Mouse (Mus musculus): ENCODE measurements around the gene Ahcyl2.
"Not testable (repeated sequence)": the region's sequence is repeated elsewhere in the genome, so short reads cannot be mapped to it uniquely, and the experiment has no call there.

Gene Ahcyl2

DNA sequence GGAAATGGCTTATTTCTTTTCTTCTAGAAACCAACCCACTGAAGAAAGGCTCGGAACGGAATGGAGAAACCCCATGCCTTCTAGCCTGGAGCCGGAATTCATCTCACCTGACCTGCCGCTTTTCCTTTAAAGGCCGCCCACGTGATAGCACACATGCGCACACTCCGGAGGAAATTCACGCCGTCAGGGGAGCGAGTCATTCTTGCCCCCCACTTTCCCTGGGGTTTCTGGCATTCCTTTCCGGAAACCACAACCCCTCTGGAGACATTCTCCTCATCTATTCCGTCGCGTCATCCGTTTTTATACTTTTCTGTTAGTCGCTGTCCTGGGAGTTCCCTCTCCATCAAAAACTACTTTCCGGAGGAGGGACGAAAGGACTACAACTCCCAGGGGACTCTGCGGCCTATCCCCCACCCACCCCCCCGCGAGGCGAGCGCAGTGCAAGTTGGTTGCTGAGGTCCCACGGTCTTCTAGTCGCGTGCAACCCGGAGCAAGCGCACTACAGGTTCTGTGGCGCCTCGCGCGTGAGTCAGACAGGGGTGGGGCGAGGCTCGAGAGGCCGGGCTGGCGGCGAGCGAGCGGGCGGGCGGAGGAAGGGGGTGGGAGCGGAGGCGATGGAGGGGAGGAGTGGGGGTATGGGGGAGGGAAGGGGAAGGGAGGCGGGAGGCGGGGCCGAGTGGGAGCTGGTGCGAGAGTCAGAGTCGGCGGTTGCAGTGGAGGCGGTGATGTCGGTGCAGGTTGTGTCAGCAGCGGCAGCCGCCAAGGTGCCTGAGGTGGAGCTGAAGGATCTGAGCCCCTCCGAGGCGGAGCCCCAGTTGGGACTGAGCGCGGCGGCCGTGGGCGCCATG is at the start of gene Ahcyl2:
Ahcyl2 (plus strand) TSS at position 199 of the 848 bp plus-strand sequence.
- peak; percentile 97 for DNase-seq (ENCODE audit: low spot score)

DNA sequence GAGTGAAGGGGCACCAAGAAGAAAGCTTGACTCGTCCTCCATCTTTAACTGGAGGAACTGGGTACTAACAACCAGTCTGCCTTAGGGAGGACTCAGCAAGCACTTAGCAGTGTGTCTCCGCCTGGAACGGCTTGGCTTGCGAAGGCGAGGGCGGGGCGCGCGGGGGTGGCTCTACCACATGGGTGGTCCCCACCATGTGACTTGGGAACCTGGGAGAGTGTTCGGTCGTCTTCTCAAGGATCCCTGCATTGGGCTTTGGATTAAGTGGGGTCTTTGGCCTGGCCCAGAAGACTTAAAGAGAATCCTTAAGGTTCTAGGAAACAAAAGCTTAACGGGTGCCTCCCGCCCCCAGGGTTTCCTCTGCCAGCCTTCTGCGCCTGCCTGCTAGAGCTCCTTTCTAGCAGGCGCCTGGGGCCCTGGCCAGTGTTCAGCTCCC is 48.9 kb upstream of the Ahcyl2 start:
- peak; percentile 71 for DNase-seq (ENCODE audit: low spot score)

DNA sequence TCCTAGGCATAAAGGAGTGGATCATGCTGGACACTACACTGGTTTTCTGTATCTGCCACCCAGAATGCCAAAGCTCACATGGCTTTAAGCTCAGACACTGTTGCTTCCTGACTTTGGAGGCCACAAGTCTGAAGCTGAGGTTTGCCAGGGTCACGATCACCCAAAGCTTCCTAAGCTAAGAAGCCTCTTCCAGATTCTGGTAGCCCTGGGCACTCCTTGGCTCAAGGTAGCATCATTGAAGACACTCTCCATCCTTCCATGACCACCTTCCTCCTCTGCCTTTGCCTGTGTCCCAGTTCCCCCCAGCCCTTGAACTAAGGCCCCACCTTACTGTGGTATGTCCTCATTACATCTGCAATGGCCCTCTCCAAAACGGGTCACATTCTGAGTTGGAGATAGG is 45.9 kb upstream of the Ahcyl2 start:
- DNase-seq (ENCODE audit: low spot score): no peak

DNA sequence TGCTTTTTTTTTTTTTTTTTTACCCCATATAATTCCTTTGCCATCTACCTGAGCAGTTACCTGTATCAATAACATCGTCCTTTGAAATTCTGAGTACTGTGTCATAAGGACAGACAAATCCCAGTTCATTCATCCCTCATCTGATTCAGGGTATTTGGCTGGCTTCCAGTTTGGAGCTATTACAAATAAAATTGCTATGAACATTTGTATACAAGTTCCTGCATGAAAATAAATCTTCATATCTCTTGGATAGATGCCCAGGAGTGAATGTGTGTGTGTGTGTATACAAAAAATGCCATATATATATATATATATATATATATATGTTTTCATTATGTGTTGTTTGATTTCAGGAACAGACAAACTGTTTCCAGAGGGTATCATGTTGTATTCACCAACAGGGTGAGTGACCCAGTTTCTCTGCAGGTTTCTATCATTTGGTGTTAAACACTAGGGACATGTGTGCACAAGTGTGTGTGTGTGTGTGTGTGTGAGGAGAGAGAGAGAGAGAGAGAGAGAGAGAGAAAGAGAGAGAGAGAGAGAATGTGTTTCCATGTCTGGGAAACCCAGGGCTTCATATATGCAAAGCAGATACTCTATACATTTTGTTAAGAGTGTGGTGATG is 41.1 kb upstream of the Ahcyl2 start:
- no peak for DNase-seq (ENCODE audit: low spot score)

GRCm38 (mm10) chr6:29728035-29728434 is 39.8 kb upstream of the Ahcyl2 start:
- DNase-seq (ENCODE audit: low spot score): no peak

GRCm38 (mm10) chr6:29729491-29729890 is 38.3 kb upstream of the Ahcyl2 start:
- DNase-seq (ENCODE audit: low spot score): no peak

DNA sequence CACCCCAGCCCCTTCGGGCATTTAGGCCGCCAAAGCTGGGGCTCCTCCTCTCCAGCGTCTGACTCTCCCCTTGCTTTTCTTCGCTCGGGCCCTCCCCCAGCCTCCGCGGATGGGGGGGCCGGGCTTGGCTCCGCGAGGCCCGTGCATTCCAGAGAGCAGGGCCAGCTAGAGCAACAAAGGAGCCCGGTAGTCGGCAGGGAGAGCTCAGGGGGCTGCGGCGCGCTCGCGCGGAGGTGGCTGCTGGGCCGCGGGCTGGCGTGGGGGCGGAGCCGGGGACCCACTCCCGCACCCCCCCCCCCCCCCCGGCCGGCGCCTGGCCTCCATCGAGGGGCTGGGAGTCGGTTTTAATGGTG is 32.5 kb upstream of the Ahcyl2 start, which contains the start of gene Smo:
Smo (plus strand) TSS at position 168 of the 353 bp plus-strand sequence.
- DNase-seq (ENCODE audit: low spot score): peak; percentile 82

GRCm38 (mm10) chr6:29735689-29736451 is 31.9 kb upstream of the Ahcyl2 start:
- DNase-seq (ENCODE audit: low spot score): peak; percentile 68

DNA sequence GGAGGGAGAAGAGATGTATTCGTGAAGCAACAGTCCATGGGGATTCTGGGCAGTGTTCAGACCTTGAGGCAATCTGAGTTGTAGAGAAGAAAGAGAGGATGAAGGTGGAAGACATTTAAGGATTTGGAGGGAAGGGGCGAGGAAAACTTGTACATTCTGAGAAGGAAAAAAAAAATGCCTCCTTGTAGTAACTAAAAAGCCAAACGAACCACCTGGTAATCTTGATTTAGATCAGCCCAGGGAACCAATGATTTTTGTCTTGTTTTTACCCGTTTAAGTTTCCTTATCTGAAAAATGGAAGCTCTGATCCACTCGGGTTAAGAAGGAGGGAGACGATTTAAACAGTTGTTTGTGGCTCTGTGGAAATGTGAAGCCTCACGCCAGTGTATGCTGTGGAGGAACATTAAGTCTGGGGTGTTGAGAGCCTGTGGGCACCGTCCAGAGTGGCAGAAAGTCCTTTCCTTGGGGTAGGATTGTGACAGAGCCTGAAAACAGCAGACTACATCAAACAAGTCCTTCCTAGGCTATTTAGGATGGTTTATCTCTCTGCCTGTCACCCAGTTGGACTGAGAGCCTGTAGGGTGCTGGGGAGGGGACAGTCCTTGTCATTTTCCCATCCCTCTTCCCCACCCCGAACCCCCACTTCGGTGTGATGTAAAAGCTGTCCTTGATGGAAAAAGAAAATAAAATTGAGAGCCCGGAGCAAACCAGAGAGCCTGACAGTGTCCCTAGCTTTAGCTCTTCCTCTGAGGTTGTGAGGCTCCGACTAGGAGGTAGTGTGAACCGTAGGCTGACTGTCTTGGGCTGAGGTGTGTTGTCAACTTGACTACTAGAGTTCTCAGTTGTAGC is 31.0 kb upstream of the Ahcyl2 start:
- no peak for DNase-seq (ENCODE audit: low spot score)

GRCm38 (mm10) chr6:29751466-29752152 is 16.2 kb upstream of the Ahcyl2 start:
- DNase-seq (ENCODE audit: low spot score): no peak

DNA sequence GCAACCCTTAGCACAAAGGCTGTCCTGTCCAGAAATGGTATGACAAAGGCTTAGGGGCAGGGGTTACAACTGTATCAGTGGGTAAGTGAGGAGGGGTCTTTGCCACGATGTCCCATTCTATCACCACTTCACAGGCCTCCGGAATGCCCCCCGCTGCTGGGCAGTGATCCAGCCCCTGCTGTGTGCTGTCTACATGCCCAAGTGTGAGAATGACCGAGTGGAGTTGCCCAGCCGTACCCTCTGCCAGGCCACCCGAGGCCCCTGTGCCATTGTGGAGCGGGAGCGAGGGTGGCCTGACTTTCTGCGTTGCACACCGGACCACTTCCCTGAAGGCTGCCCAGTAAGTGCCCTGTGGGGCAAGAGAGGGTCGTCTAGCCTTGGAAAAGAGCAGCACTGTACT is 14.5 kb upstream of the Ahcyl2 start:
- no peak for DNase-seq (ENCODE audit: low spot score)

DNA sequence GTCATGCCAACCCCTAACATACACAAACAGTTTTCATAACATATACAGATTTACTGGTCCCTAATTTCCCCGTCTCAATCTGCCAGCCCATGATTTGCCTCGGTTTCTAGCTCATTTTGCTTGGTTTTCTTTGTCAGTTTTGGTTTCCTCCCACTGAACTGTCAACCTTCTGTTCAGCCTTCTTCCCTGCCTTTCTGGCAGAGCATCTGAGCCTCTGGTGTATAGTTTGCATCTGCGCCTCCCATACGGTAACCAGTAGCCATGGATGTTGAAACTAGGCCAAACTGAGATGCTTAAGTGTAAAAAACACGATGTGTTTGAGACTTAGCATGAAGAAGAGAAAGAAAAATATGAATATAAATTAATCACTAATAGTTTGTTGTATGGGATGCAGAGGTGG is 11.8 kb upstream of the Ahcyl2 start:
- no peak for DNase-seq (ENCODE audit: low spot score)

GRCm38 (mm10) chr6:29756476-29756875 is 11.3 kb upstream of the Ahcyl2 start:
- no peak for DNase-seq (ENCODE audit: low spot score)

- DNase-seq (ENCODE audit: low spot score): no peak
Measured at GRCm38 (mm10) chr6:29758417-29758816, 9.4 kb upstream of the Ahcyl2 start.

DNA sequence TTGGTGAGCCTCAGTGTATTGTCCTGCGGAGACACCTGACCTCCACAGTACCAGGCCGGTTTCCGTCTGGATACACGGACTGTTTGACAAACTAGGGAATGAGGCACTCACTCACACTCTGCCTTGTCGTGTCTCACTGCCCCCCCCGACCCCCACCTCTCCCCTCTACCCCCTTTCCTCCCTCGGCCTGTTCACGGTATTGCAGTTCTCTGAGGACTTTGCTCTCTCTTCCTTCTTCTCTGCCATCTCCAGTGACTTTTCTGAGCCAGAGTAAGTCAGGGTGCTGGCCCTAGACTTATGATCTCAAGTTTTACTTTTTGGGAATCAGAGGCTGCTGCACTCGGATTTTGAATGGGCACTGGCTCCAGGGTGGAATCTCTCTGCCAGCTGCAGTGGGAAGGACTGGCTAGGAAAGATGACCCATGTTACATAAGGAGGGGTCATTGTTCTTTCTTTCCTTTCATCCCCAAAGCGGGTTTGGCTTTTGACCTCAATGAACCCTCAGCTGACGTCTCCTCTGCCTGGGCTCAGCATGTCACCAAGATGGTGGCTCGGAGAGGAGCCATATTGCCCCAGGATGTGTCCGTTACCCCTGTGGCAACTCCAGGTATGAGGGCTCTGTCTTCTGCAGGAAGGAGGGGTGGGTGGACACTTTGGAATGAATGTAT is 8.7 kb upstream of the Ahcyl2 start:
- no peak for DNase-seq (ENCODE audit: low spot score)

DNA sequence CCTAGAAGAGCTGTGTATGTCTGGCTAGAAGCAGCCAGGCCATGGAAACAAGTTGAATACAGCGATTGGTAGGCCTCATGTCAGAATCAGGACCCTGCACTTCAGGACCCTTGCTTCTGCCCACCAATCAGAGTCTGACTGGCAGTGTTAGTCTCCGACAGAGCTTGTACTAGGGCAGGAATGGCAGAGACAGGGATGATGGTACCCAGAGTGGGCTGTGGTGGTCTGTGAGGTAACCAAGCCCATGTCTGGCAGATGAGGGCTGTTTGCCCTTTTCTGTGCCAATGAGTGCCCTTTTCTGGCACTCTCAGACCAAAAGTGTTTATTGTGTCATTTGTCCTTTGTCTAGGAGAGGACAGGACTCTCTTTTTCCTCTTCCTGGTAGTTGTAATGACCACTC is 7.4 kb upstream of the Ahcyl2 start:
- DNase-seq (ENCODE audit: low spot score): not testable (repeated sequence)

DNA sequence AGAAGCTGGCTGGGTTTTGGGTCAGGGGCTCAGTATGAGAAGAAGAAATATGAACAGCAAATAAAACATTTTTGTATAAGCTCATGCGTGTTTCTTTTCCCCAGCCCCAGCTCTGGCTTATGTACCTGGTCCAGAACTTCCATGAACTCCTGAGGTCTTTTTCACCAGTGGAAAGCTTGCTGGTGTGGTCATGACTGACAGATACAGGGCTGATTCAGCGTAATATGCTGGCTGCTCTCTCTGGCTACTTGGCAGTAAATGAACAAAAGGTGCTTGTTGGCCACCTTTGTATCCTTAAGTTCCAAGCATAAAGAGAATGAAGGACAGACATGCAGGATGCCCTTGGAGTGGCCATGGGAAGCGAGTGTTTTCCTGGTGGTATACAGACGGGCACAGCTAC is 6.5 kb upstream of the Ahcyl2 start:
- DNase-seq (ENCODE audit: low spot score): no peak

DNA sequence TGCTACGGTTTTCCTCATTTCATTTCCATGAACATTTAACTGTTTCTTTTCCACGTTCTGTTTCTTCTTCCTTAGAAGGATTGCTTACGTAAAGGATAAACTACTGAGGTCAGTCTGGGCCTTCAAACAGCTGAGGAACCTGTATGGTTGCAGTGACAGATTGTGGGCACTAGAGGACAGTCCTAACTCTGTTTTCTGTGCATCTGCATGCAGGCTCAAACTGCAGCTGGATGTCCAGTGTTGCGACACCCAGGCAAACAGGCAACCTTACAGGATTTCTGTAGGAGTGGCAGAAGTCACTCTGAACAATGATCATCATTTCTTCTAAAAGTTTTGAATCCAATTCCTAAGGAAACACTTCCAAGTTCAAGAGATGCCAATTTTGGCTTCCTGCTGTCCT is 5.3 kb upstream of the Ahcyl2 start:
- no peak for DNase-seq (ENCODE audit: low spot score)

GRCm38 (mm10) chr6:29766874-29767273 is 937 bp upstream of the Ahcyl2 start:
- DNase-seq (ENCODE audit: low spot score): no peak

DNA sequence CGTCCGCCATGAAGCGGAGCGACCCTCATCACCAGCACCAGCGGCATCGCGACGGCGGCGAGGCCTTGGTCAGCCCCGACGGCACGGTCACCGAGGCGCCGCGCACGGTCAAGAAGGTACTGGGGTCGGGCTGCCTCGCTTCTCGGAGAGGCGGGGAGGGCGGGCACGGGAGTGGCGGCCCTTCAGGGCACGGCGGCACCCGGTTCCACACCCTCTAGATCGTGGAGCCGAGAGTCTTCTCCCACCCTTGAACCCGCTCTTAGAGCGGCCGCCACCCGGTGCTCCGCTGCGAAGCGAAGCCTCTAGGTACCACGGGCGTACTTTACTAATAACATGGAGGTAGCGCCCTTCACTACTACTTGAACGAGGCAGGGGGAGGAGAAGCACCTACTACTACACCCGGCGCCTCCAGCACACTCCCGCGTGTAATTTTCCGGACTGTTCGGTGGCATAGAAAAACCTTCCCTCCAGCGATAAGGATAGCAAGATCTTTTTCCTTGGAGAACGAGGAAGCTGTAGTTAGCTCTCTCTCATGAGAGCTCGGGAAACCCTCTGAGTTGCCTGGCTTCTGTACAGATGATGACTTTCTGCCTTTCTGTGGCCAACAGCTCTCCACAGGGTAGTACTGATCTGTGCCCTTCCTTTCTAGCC is 1.1 kb downstream of the Ahcyl2 start:
- peak; percentile 74 for DNase-seq (ENCODE audit: low spot score)
